Mouse (Mus musculus): ENCODE measurements around the gene Olfr630. TPM values are rescaled to one million over a fixed set of nuclear protein-coding genes. Genes with fewer than 3 reads are reported as not detected.
"Not testable (repeated sequence)": the region's sequence is repeated elsewhere in the genome, so short reads cannot be mapped to it uniquely, and the experiment has no call there.

Olfr630 gene
- polyA plus RNA-seq, 1 experiment from 2014 or later: not detected

- no peak for ATAC-seq
These were observed 27.1 kb downstream of the Olfr630 start, which contains the start of gene Olfr628 for GRCm38 (mm10) chr7:103730074-103730473. Olfr628 (plus strand) TSS chr7:103730374.

DNA sequence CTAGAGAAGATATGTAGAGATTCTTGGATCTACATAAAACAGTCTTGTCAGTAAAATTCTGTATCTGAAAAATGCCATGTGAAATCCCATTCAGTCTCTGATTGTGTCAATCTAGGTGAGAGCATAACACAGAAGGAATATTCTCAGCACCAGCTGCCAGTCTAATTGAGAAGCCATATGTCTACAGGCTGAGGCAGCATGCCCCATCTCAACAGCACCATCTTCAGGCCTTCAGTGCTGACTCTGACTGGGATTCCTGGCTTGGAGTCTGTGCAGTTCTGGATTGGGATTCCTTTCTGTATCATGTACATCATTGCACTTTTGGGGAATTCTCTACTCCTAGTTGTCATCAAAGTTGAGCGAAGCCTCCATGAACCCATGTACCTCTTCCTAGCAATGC lies 40.7 kb downstream of the Olfr630 start:
- 93% methylated on average over 1 of the region's 1 CpGs for WGBS
- not testable (repeated sequence) for H3K36me3 ChIP-seq (ENCODE audit: control insufficient read depth, insufficient read depth, low read length); ATAC-seq; H3K27ac ChIP-seq (ENCODE audit: low read length); H3K9me3 ChIP-seq (ENCODE audit: control insufficient read depth, low read length); H3K4me1 ChIP-seq (ENCODE audit: control insufficient read depth, insufficient read depth, low read length); H3K9ac ChIP-seq (ENCODE audit: low read depth, low read length); H3K4me2 ChIP-seq (ENCODE audit: low read depth, low read length); H3K4me3 ChIP-seq (ENCODE audit: low read length); H3K27me3 ChIP-seq (replicated peaks; ENCODE audit: control insufficient read depth, insufficient read depth, low read length)

More at GRCm38 (mm10) chr7:103730074-103730473, 27.1 kb downstream of the Olfr630 start, which contains the start of gene Olfr628:
- Histone ChIP-seq H3K27me3 (replicated peaks; ENCODE audit: control insufficient read depth, insufficient read depth, low read length) (no peaks in the 10 kb centered on the region), H3K36me3 (ENCODE audit: control insufficient read depth, insufficient read depth, low read length) (no peaks in the 10 kb centered on the region), H3K9me3 (ENCODE audit: control insufficient read depth, low read length) (no peaks in the 10 kb centered on the region), H3K4me1 (ENCODE audit: control insufficient read depth, insufficient read depth, low read length) (no peaks in the 10 kb centered on the region), H3K4me2 (ENCODE audit: low read depth, low read length) (no peak within 1 kb of the TSS), H3K9ac (ENCODE audit: low read depth, low read length) (no peak within 1 kb of the TSS), H3K4me3 (ENCODE audit: low read length) (no peak within 1 kb of the TSS), H3K27ac (ENCODE audit: low read length) (no peak within 1 kb of the TSS)
- 89% methylated on average over 1 of the region's 1 CpGs for WGBS

DNA sequence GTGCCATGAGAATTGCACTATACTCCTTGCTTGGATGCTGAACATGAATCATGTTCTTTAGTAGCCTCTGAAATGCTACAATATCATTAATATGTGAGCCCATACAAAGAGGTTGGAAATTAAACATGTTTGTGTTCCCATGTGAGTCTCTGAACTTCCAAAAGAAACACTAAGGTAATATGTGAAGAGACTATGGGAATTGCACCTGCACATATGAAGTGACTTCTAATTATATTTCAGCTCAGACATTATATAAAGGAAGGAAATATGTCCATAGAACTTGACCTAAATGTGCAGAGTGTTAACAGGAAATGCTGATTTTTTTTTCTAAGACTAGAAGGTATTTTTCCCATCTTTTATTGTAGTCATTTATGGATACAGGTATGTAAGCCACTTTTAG lies 42.8 kb downstream of the Olfr630 start, which contains the start of gene Olfr243:
Gene Olfr243 (plus strand): TSS at position 301 of the 400 bp plus-strand sequence.
- Histone ChIP-seq H3K9ac (ENCODE audit: low read depth, low read length) (no peak within 1 kb of the TSS), H3K4me2 (ENCODE audit: low read depth, low read length) (no peak within 1 kb of the TSS), H3K4me1 (ENCODE audit: control insufficient read depth, insufficient read depth, low read length) (no peaks in the 10 kb centered on the region), H3K36me3 (ENCODE audit: control insufficient read depth, insufficient read depth, low read length) (no peaks in the 10 kb centered on the region), H3K4me3 (ENCODE audit: low read length) (no peak within 1 kb of the TSS), H3K27me3 (replicated peaks; ENCODE audit: control insufficient read depth, insufficient read depth, low read length) (no peaks in the 10 kb centered on the region), H3K27ac (ENCODE audit: low read length) (no peak within 1 kb of the TSS), H3K9me3 (ENCODE audit: control insufficient read depth, low read length) (no peaks in the 10 kb centered on the region)
- no peak for ATAC-seq

- 40% methylated on average over 2 of the region's 2 CpGs for WGBS
- no peak for ATAC-seq
- no peak overlapping the region for H3K27ac ChIP-seq (ENCODE audit: low read length)
- H3K9ac ChIP-seq (ENCODE audit: low read depth, low read length): no peak overlapping the region
- H3K4me2 ChIP-seq (ENCODE audit: low read depth, low read length): no peak overlapping the region
- H3K27me3 ChIP-seq (replicated peaks; ENCODE audit: control insufficient read depth, insufficient read depth, low read length): no peaks in the 10 kb centered on the region
- no peaks in the 10 kb centered on the region for H3K9me3 ChIP-seq (ENCODE audit: control insufficient read depth, low read length)
- no peaks in the 10 kb centered on the region for H3K36me3 ChIP-seq (ENCODE audit: control insufficient read depth, insufficient read depth, low read length)
- H3K4me3 ChIP-seq (ENCODE audit: low read length): no peak overlapping the region
- no peaks in the 10 kb centered on the region for H3K4me1 ChIP-seq (ENCODE audit: control insufficient read depth, insufficient read depth, low read length)
These were observed 45.1 kb downstream of the Olfr630 start for GRCm38 (mm10) chr7:103712024-103712423.

Other genes with a start within 250 kb of the Olfr630 start
- not detected in 2 replicates for gene Olfr610, start 245.2 kb downstream of the Olfr630 start, polyA plus RNA-seq (2015; fragmentation: Nextera tagmentation; extraction: Ambion mirVana)
- gene Olfr611, start 236.5 kb downstream of the Olfr630 start, polyA plus RNA-seq (2015; fragmentation: Nextera tagmentation; extraction: Ambion mirVana): not detected in 2 replicates
- not detected in 2 replicates for gene Olfr612, start 214.6 kb downstream of the Olfr630 start, polyA plus RNA-seq (2015; fragmentation: Nextera tagmentation; extraction: Ambion mirVana)
- not detected in 2 replicates for gene Olfr613, start 209.3 kb downstream of the Olfr630 start, polyA plus RNA-seq (2015; fragmentation: Nextera tagmentation; extraction: Ambion mirVana)
- gene Olfr615, start 201.3 kb downstream of the Olfr630 start, polyA plus RNA-seq (2015; fragmentation: Nextera tagmentation; extraction: Ambion mirVana): not detected in 2 replicates
- not detected in 2 replicates for gene Olfr616, start 188.2 kb downstream of the Olfr630 start, polyA plus RNA-seq (2015; fragmentation: Nextera tagmentation; extraction: Ambion mirVana)
- not detected in 2 replicates for gene Olfr617, start 184.3 kb downstream of the Olfr630 start, polyA plus RNA-seq (2015; fragmentation: Nextera tagmentation; extraction: Ambion mirVana)
- gene Olfr618, start 167.2 kb downstream of the Olfr630 start, polyA plus RNA-seq (2015; fragmentation: Nextera tagmentation; extraction: Ambion mirVana): not detected in 2 replicates
- gene Olfr619, start 156.8 kb downstream of the Olfr630 start, polyA plus RNA-seq (2015; fragmentation: Nextera tagmentation; extraction: Ambion mirVana): not detected in 2 replicates
- not detected in 2 replicates for gene Olfr620, start 144.8 kb downstream of the Olfr630 start, polyA plus RNA-seq (2015; fragmentation: Nextera tagmentation; extraction: Ambion mirVana)
- not detected in 2 replicates for gene Olfr622, start 114.6 kb downstream of the Olfr630 start, polyA plus RNA-seq (2015; fragmentation: Nextera tagmentation; extraction: Ambion mirVana)
- not detected in 2 replicates for gene Olfr623, start 93.6 kb downstream of the Olfr630 start, polyA plus RNA-seq (2015; fragmentation: Nextera tagmentation; extraction: Ambion mirVana)
- gene Olfr624, start 86.1 kb downstream of the Olfr630 start, polyA plus RNA-seq (2015; fragmentation: Nextera tagmentation; extraction: Ambion mirVana): 0.04 and 0.06 TPM in 2 replicates
- gene Olfr625-ps1, start 74.6 kb downstream of the Olfr630 start, polyA plus RNA-seq (2015; fragmentation: Nextera tagmentation; extraction: Ambion mirVana): not detected in 2 replicates
- gene Olfr243, start 42.7 kb downstream of the Olfr630 start, polyA plus RNA-seq (2015; fragmentation: Nextera tagmentation; extraction: Ambion mirVana): not detected in 2 replicates
- not detected in 2 replicates for gene Olfr628, start 27.0 kb downstream of the Olfr630 start, polyA plus RNA-seq (2015; fragmentation: Nextera tagmentation; extraction: Ambion mirVana)
- gene Olfr629, start 12.4 kb downstream of the Olfr630 start, polyA plus RNA-seq (2015; fragmentation: Nextera tagmentation; extraction: Ambion mirVana): not detected in 2 replicates
- not detected in 2 replicates for gene Olfr69, start 14.3 kb upstream of the Olfr630 start, polyA plus RNA-seq (2015; fragmentation: Nextera tagmentation; extraction: Ambion mirVana)
- not detected in 2 replicates for gene Olfr68, start 22.4 kb upstream of the Olfr630 start, polyA plus RNA-seq (2015; fragmentation: Nextera tagmentation; extraction: Ambion mirVana)
- gene Olfr67, start 34.5 kb upstream of the Olfr630 start, polyA plus RNA-seq (2015; fragmentation: Nextera tagmentation; extraction: Ambion mirVana): not detected in 2 replicates
- 1,955 and 2,476 TPM in 2 replicates for gene Hbb-bt, start 56.7 kb upstream of the Olfr630 start, polyA plus RNA-seq (2015; fragmentation: Nextera tagmentation; extraction: Ambion mirVana)
- 6,207 and 7,496 TPM in 2 replicates for gene Hbb-bs, start 70.8 kb upstream of the Olfr630 start, polyA plus RNA-seq (2015; fragmentation: Nextera tagmentation; extraction: Ambion mirVana)
- gene Hbb-bh2, start 83.2 kb upstream of the Olfr630 start, polyA plus RNA-seq (2015; fragmentation: Nextera tagmentation; extraction: Ambion mirVana): not detected in 2 replicates
- 0.64 and 1.2 TPM in 2 replicates for gene Hbb-bh1, start 85.8 kb upstream of the Olfr630 start, polyA plus RNA-seq (2015; fragmentation: Nextera tagmentation; extraction: Ambion mirVana)
- 30.0 and 42.2 TPM in 2 replicates for gene Hbb-y, start 95.9 kb upstream of the Olfr630 start, polyA plus RNA-seq (2015; fragmentation: Nextera tagmentation; extraction: Ambion mirVana)
- gene Olfr66, start 128.9 kb upstream of the Olfr630 start, polyA plus RNA-seq (2015; fragmentation: Nextera tagmentation; extraction: Ambion mirVana): not detected in 2 replicates
- not detected in 2 replicates for gene Olfr64, start 137.2 kb upstream of the Olfr630 start, polyA plus RNA-seq (2015; fragmentation: Nextera tagmentation; extraction: Ambion mirVana)
- not detected in 2 replicates for gene Olfr65, start 146.2 kb upstream of the Olfr630 start, polyA plus RNA-seq (2015; fragmentation: Nextera tagmentation; extraction: Ambion mirVana)
- gene Olfr631, start 171.5 kb upstream of the Olfr630 start, polyA plus RNA-seq (2015; fragmentation: Nextera tagmentation; extraction: Ambion mirVana): not detected in 2 replicates
- not detected in 2 replicates for gene Olfr632, start 177.0 kb upstream of the Olfr630 start, polyA plus RNA-seq (2015; fragmentation: Nextera tagmentation; extraction: Ambion mirVana)
- not detected in 2 replicates for gene Olfr633, start 187.1 kb upstream of the Olfr630 start, polyA plus RNA-seq (2015; fragmentation: Nextera tagmentation; extraction: Ambion mirVana)
- not detected in 2 replicates for gene Olfr635, start 213.8 kb upstream of the Olfr630 start, polyA plus RNA-seq (2015; fragmentation: Nextera tagmentation; extraction: Ambion mirVana)
- gene Olfr638, start 241.4 kb upstream of the Olfr630 start, polyA plus RNA-seq (2015; fragmentation: Nextera tagmentation; extraction: Ambion mirVana): not detected in 2 replicates

All from intestine, embryonic 16.5 days (tissue).